Mouse (Mus musculus) hindbrain, embryonic 15.5 days (tissue): ENCODE measurements around the gene Krba1. TPM values are rescaled to one million over a fixed set of nuclear protein-coding genes. Genes with fewer than 3 reads are reported as not detected.

Experiments used
- ATAC-seq: fragments of 200-750 bp; cut with Nextera tagmentation; 2 replicates; pipeline ENCODE4 v1.8.0; 2017; ENCODE audit warnings: low read depth, moderate number of reproducible peaks, moderate TSS enrichment; ENCODE audit not compliant: low FRiP score
- H3K27ac ChIP-seq: fragments of 300-500 bp; sonication (generic); replicated peaks from 2 replicates; pipeline ENCODE4 v1.5.1; 2015; ENCODE audit warnings: mild to moderate bottlenecking, inconsistent platforms
- H3K27me3 ChIP-seq: fragments of 300-500 bp; sonication (generic); 2 replicates; pipeline ENCODE4 v1.6.1; 2015; ENCODE audit warnings: control low read depth, inconsistent platforms
- H3K36me3 ChIP-seq: fragments of 300-500 bp; sonication (generic); 2 replicates; pipeline ENCODE4 v1.6.1; 2015; ENCODE audit warnings: control low read depth, inconsistent platforms
- H3K4me1 ChIP-seq: fragments of 300-500 bp; sonication (generic); replicated peaks from 2 replicates; pipeline ENCODE4 v1.6.1; 2015; ENCODE audit warnings: control low read depth, inconsistent platforms
- H3K4me2 ChIP-seq: fragments of 300-500 bp; sonication (generic); 2 replicates; pipeline ENCODE4 v1.6.1; 2015; ENCODE audit warnings: moderate library complexity, mild to moderate bottlenecking, inconsistent platforms
- H3K4me3 ChIP-seq: fragments of 300-500 bp; sonication (generic); 2 replicates; pipeline ENCODE4 v1.5.1; 2015; ENCODE audit warnings: mild to moderate bottlenecking, inconsistent platforms
- H3K9ac ChIP-seq: fragments of 300-500 bp; sonication (generic); 2 replicates; pipeline ENCODE4 v1.6.1; 2015; ENCODE audit warnings: inconsistent platforms
- H3K9me3 ChIP-seq: fragments of 300-500 bp; sonication (generic); 2 replicates; pipeline ENCODE4 v1.6.1; 2016; ENCODE audit warnings: control low read depth, inconsistent platforms
- WGBS: fragments of 180-500 bp; shearing (Covaris S2); methylation state at CpG from one replicate; pipeline ENCODE4 v1.1.7; 2015; 5-methylcytosine and 5-hydroxymethylcytosine counted together
- polyA plus RNA-seq: library from polyadenylated mRNA; unstranded; fragments of >200 nt; fragmentation: Nextera tagmentation; extraction: Ambion mirVana; gene quantifications from 2 replicates; pipeline ENCODE4 v1.2.1, GENCODE M21; 2015

Gene Krba1
- polyA plus RNA-seq, 1 experiment from 2014 or later, result 27.8 TPM

GRCm38 (mm10) chr6:48444310-48445180, 49.2 kb downstream of the Krba1 start:
- H3K36me3 ChIP-seq, result peaks cover 15% of the 10 kb centered on the region
- under 1% methylated on average over 32 of the region's 34 CpGs for WGBS
- peak overlapping the region; percentile 93 for H3K4me2 ChIP-seq
- peak overlapping the region; percentile 70 for H3K4me3 ChIP-seq
- H3K27me3 ChIP-seq, result peaks cover 14% of the 10 kb centered on the region; the same call in 1 of the 2 replicates
- H3K9me3 ChIP-seq, result no peaks in the 10 kb centered on the region
- H3K4me1 ChIP-seq, result peaks cover 19% of the 10 kb centered on the region
- peak; percentile 69 for ATAC-seq
- peak overlapping the region; percentile 69 for H3K9ac ChIP-seq
- peak overlapping the region; percentile 87 for H3K27ac ChIP-seq

GRCm38 (mm10) chr6:48445181-48446101, 50.1 kb downstream of the Krba1 start, which contains the start of gene Zfp467:
Zfp467 (minus strand) TSS chr6:48445825.
- Histone ChIP-seq H3K4me1 (peaks cover 18% of the 10 kb centered on the region), H3K4me2 (peak within 1 kb of the TSS; percentile 93), H3K9me3 (no peaks in the 10 kb centered on the region), H3K27me3 (peaks cover 6% of the 10 kb centered on the region; the same call in 1 of the 2 replicates), H3K4me3 (peak within 1 kb of the TSS; percentile 70), H3K9ac (peak within 1 kb of the TSS; percentile 69), H3K27ac (peak within 1 kb of the TSS; percentile 87), H3K36me3 (peaks cover 15% of the 10 kb centered on the region)
- WGBS, result under 1% methylated on average over 65 of the region's 65 CpGs
- ATAC-seq, result peak; percentile 46

GRCm38 (mm10) chr6:48446256-48446655, 50.9 kb downstream of the Krba1 start:
- H3K27me3 ChIP-seq, result peaks cover 4% of the 10 kb centered on the region; the same call in 1 of the 2 replicates
- H3K9me3 ChIP-seq, result no peaks in the 10 kb centered on the region
- H3K4me2 ChIP-seq, result peak overlapping the region; percentile 93
- H3K9ac ChIP-seq, result peak overlapping the region; percentile 69; the same call in 1 of the 2 replicates
- peaks cover 18% of the 10 kb centered on the region for H3K4me1 ChIP-seq
- H3K27ac ChIP-seq, result peak overlapping the region; percentile 87
- 28% methylated on average over 3 of the region's 3 CpGs for WGBS
- peaks cover 11% of the 10 kb centered on the region for H3K36me3 ChIP-seq
- peak overlapping the region; percentile 70 for H3K4me3 ChIP-seq
- ATAC-seq, result no peak

- ATAC-seq, result no peak
- H3K9ac ChIP-seq, result no peak overlapping the region
- WGBS, result 85% methylated on average over 3 of the region's 3 CpGs
Measured at GRCm38 (mm10) chr6:48446896-48447295, 51.5 kb downstream of the Krba1 start.

GRCm38 (mm10) chr6:48447929-48448328, 52.5 kb downstream of the Krba1 start, which contains the start of gene Sspo:
Sspo (plus strand) TSS chr6:48448229.
- no peak within 1 kb of the TSS for H3K9ac ChIP-seq
- WGBS, result 91% methylated on average over 1 of the region's 1 CpGs
- peaks cover 18% of the 10 kb centered on the region for H3K4me1 ChIP-seq
- no peak within 1 kb of the TSS for H3K4me3 ChIP-seq
- H3K27ac ChIP-seq, result no peak within 1 kb of the TSS
- no peak for ATAC-seq
- H3K4me2 ChIP-seq, result no peak within 1 kb of the TSS
- H3K36me3 ChIP-seq, result no peaks in the 10 kb centered on the region
- no peaks in the 10 kb centered on the region for H3K27me3 ChIP-seq
- H3K9me3 ChIP-seq, result no peaks in the 10 kb centered on the region

More at GRCm38 (mm10) chr6:48446896-48447295, 51.5 kb downstream of the Krba1 start:
- Histone ChIP-seq H3K27me3 (no peaks in the 10 kb centered on the region), H3K4me1 (peaks cover 18% of the 10 kb centered on the region), H3K27ac (no peak overlapping the region), H3K9me3 (no peaks in the 10 kb centered on the region), H3K4me3 (no peak overlapping the region), H3K4me2 (no peak overlapping the region), H3K36me3 (peaks cover 5% of the 10 kb centered on the region)

GRCm38 (mm10) chr6:48448527-48448926, 53.1 kb downstream of the Krba1 start:
- Histone ChIP-seq H3K27me3 (no peaks in the 10 kb centered on the region), H3K36me3 (no peaks in the 10 kb centered on the region), H3K4me2 (no peak overlapping the region), H3K27ac (no peak overlapping the region), H3K9ac (no peak overlapping the region), H3K9me3 (no peaks in the 10 kb centered on the region), H3K4me3 (no peak overlapping the region), H3K4me1 (peaks cover 13% of the 10 kb centered on the region)
- no peak for ATAC-seq
- 80% methylated on average over 7 of the region's 7 CpGs for WGBS

- Histone ChIP-seq H3K4me3 (no peak overlapping the region), H3K36me3 (no peaks in the 10 kb centered on the region), H3K27me3 (no peaks in the 10 kb centered on the region), H3K27ac (no peak overlapping the region), H3K9me3 (no peaks in the 10 kb centered on the region), H3K9ac (no peak overlapping the region), H3K4me1 (no peaks in the 10 kb centered on the region), H3K4me2 (no peak overlapping the region)
- no peak for ATAC-seq
- 70% methylated on average over 1 of the region's 1 CpGs for whole genome bisulfite sequencing
Measured at GRCm38 (mm10) chr6:48452151-48452550, 56.8 kb downstream of the Krba1 start.

- ATAC-seq, result no peak
- Histone ChIP-seq H3K4me1 (no peaks in the 10 kb centered on the region), H3K9me3 (no peaks in the 10 kb centered on the region), H3K4me3 (no peak overlapping the region), H3K9ac (no peak overlapping the region), H3K27me3 (no peaks in the 10 kb centered on the region), H3K36me3 (no peaks in the 10 kb centered on the region), H3K4me2 (no peak overlapping the region), H3K27ac (no peak overlapping the region)
- 73% methylated on average over 3 of the region's 3 CpGs for WGBS
Measured at GRCm38 (mm10) chr6:48452771-48453170, 57.4 kb downstream of the Krba1 start.

- no peak overlapping the region for H3K9ac ChIP-seq
- H3K4me2 ChIP-seq, result no peak overlapping the region
- no peaks in the 10 kb centered on the region for H3K27me3 ChIP-seq
- H3K36me3 ChIP-seq, result no peaks in the 10 kb centered on the region
- no peaks in the 10 kb centered on the region for H3K9me3 ChIP-seq
- no peak overlapping the region for H3K27ac ChIP-seq
- WGBS, result 94% methylated on average over 13 of the region's 13 CpGs
- ATAC-seq, result no peak
- H3K4me3 ChIP-seq, result no peak overlapping the region
- H3K4me1 ChIP-seq, result no peaks in the 10 kb centered on the region
Measured at GRCm38 (mm10) chr6:48464966-48465679, 69.7 kb downstream of the Krba1 start.

- no peaks in the 10 kb centered on the region for H3K4me1 ChIP-seq
- no peak overlapping the region for H3K4me2 ChIP-seq
- H3K27me3 ChIP-seq, result no peaks in the 10 kb centered on the region
- H3K36me3 ChIP-seq, result no peaks in the 10 kb centered on the region
- H3K4me3 ChIP-seq, result no peak overlapping the region
- H3K27ac ChIP-seq, result no peak overlapping the region
- no peaks in the 10 kb centered on the region for H3K9me3 ChIP-seq
- WGBS, result 33% methylated on average over 6 of the region's 6 CpGs
- no peak overlapping the region for H3K9ac ChIP-seq
- ATAC-seq, result no peak
Measured at GRCm38 (mm10) chr6:48466715-48467114, 71.3 kb downstream of the Krba1 start.

- Histone ChIP-seq H3K9ac (no peak overlapping the region), H3K4me1 (no peaks in the 10 kb centered on the region), H3K4me3 (no peak overlapping the region), H3K27me3 (no peaks in the 10 kb centered on the region), H3K9me3 (no peaks in the 10 kb centered on the region), H3K27ac (no peak overlapping the region), H3K36me3 (no peaks in the 10 kb centered on the region), H3K4me2 (no peak overlapping the region)
- no peak for ATAC-seq
- 89% methylated on average over 7 of the region's 7 CpGs for WGBS
Measured at GRCm38 (mm10) chr6:48467490-48467889, 72.1 kb downstream of the Krba1 start.
